Comparison of ENCODE assay signal across 23 mouse cellular contexts in the genomic region with DNA sequence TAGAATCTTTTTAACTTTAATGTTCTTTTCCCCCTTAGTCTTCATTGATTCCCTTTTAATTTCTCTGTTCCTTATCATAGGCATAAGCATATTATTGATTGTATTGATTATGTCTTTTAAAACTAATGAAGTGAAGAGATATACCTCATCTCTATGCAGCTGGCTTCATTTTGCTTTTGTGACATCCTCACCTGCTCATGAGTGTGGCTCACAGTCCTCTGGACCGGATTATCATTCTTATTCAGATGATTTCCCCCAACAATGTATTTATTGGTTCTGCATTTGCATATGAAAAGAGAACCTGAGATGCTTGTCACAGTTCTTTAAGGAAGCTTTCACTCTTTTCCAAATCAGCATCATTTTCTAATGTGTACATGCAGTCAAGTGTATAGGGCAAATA.
"Had no signal": no experiment of that assay in that cellular context is flagged by ENCODE, and none has a peak within 500 bp of the region (broad histone marks: within the 10 kb centered on the region; RNA-seq: fewer than 3 reads in every experiment).

No protein-coding gene starts in this region.

- H3K9me3 ChIP-seq: heart, embryonic 10.5 days; heart, embryonic 12.5 days; hindbrain, embryonic 10.5 days; hindbrain, embryonic 12.5 days; intestine, embryonic 15.5 days; limb, embryonic 10.5 days; limb, embryonic 12.5 days had no signal

- ATAC-seq: hindbrain, embryonic 16.5 days; inflammation-experienced regulatory T-cells, adult 6 months; intestine, postnatal 0 days had no signal

- H3K36me3 ChIP-seq: heart, embryonic 10.5 days; heart, embryonic 12.5 days; hindbrain, embryonic 10.5 days; hindbrain, embryonic 12.5 days; intestine, embryonic 15.5 days; limb, embryonic 10.5 days; limb, embryonic 12.5 days had no signal

- H3K4me3 ChIP-seq: heart, embryonic 10.5 days; heart, embryonic 12.5 days; hindbrain, embryonic 10.5 days; hindbrain, embryonic 12.5 days; intestine, embryonic 15.5 days; layer of hippocampus, adult 2 months; left cerebral cortex, adult 2 months; limb, embryonic 10.5 days; limb, embryonic 12.5 days had no signal

- DNase-seq: gastrocnemius, postnatal 25 days; heart, adult 18-20 months; heart, postnatal 10 days; heart, postnatal 4 days; kidney, adult 18-20 months; kidney, adult 8-10 months; kidney, postnatal 10 days; kidney, postnatal 25 days; kidney, postnatal 4 days; liver had no signal

- H3K27ac ChIP-seq: heart, embryonic 10.5 days; hindbrain, embryonic 10.5 days; hindbrain, embryonic 12.5 days; hindbrain, embryonic 14.5 days; intestine, embryonic 15.5 days; layer of hippocampus, adult 2 months; left cerebral cortex, adult 2 months; limb, embryonic 10.5 days; limb, embryonic 12.5 days had no signal

- H3K4me1 ChIP-seq: heart, embryonic 10.5 days; intestine, embryonic 15.5 days; limb, embryonic 10.5 days; limb, embryonic 12.5 days had no signal

- H3K4me2 ChIP-seq: heart, embryonic 12.5 days; hindbrain, embryonic 12.5 days; hindbrain, embryonic 14.5 days; intestine, embryonic 15.5 days; limb, embryonic 12.5 days had no signal

- H3K27me3 ChIP-seq: heart, embryonic 12.5 days; hindbrain, embryonic 12.5 days; intestine, embryonic 15.5 days; limb, embryonic 12.5 days had no signal

- H3K9ac ChIP-seq: heart, embryonic 12.5 days; hindbrain, embryonic 12.5 days; hindbrain, embryonic 14.5 days; intestine, embryonic 15.5 days; limb, embryonic 12.5 days had no signal
